Mouse (Mus musculus): ENCODE measurements around the gene Tmem120b. TPM values are rescaled to one million over a fixed set of nuclear protein-coding genes. Genes with fewer than 3 reads are reported as not detected.
A peak's percentile ranks its signal among the peaks of the same experiment; 100 is the strongest.
"Not testable (repeated sequence)": the region's sequence is repeated elsewhere in the genome, so short reads cannot be mapped to it uniquely, and the experiment has no call there.

Gene Tmem120b
- total and polyA plus RNA-seq, 3 experiments = 0.53 to 0.93 TPM; not detected in 1

GRCm38 (mm10) chr5:123058251-123059102 is 9.7 kb upstream of the Tmem120b start:
- peak overlapping the region; percentile 66 for H3K4me3 ChIP-seq (ENCODE audit: low read depth, low read length)
- DNase-seq (ENCODE audit: low spot score) = peak; percentile 44
- H3K9me3 ChIP-seq (replicated peaks) = no peaks in the 10 kb centered on the region
- ATAC-seq (ENCODE audit: extremely low read depth, insufficient number of reproducible peaks, low FRiP score, poor library complexity, severe bottlenecking) = peak; percentile 46; the same call in 1 of the 2 replicates
- peaks cover 25% of the 10 kb centered on the region for H3K4me1 ChIP-seq (ENCODE audit: insufficient read depth, low read depth, low read length)
- peaks cover 3% of the 10 kb centered on the region; the same call in 1 of the 2 replicates for H3K27me3 ChIP-seq (ENCODE audit: insufficient read depth, low read length)
- H3K36me3 ChIP-seq (replicated peaks) = no peaks in the 10 kb centered on the region
- TF ChIP-seq GATA2 (IDR thresholded peaks at IDR 0.05; ENCODE audit: borderline replicate concordance, low read depth, low read length) = no peak

GRCm38 (mm10) chr5:123059757-123060520 is 8.3 kb upstream of the Tmem120b start:
- Histone ChIP-seq H3K36me3 (replicated peaks) (no peaks in the 10 kb centered on the region), H3K9me3 (replicated peaks) (no peaks in the 10 kb centered on the region), H3K4me1 (ENCODE audit: insufficient read depth, low read depth, low read length) (peaks cover 27% of the 10 kb centered on the region), H3K4me3 (ENCODE audit: low read depth, low read length) (no peak overlapping the region), H3K27me3 (ENCODE audit: insufficient read depth, low read length) (no peaks in the 10 kb centered on the region)
- no peak for ATAC-seq (ENCODE audit: extremely low read depth, insufficient number of reproducible peaks, low FRiP score, poor library complexity, severe bottlenecking)
- DNase-seq (ENCODE audit: low spot score) = no peak
- TF ChIP-seq CTCF (IDR thresholded peaks at IDR 0.05; ENCODE audit: low read depth, low read length) (peak; percentile 55; the same call in 1 of the 2 replicates), GATA1 (IDR thresholded peaks at IDR 0.05; ENCODE audit: borderline replicate concordance, low read length) (no peak), TAL1 (conservative IDR thresholded peaks at IDR 0.05; ENCODE audit: low read depth, low read length) (no peak), GATA2 (IDR thresholded peaks at IDR 0.05; ENCODE audit: borderline replicate concordance, low read depth, low read length) (no peak), POLR2AphosphoS5 (IDR thresholded peaks at IDR 0.05; ENCODE audit: insufficient replicate concordance, low read depth, low read length) (no peak)

- no peak for ATAC-seq (ENCODE audit: extremely low read depth, insufficient number of reproducible peaks, low FRiP score, poor library complexity, severe bottlenecking)
- Histone ChIP-seq H3K4me3 (ENCODE audit: low read depth, low read length) (no peak overlapping the region), H3K27me3 (ENCODE audit: insufficient read depth, low read length) (no peaks in the 10 kb centered on the region), H3K36me3 (replicated peaks) (no peaks in the 10 kb centered on the region), H3K9me3 (replicated peaks) (no peaks in the 10 kb centered on the region), H3K4me1 (ENCODE audit: insufficient read depth, low read depth, low read length) (peaks cover 27% of the 10 kb centered on the region)
- TF ChIP-seq GATA1 (IDR thresholded peaks at IDR 0.05; ENCODE audit: borderline replicate concordance, low read length) (no peak), GATA2 (IDR thresholded peaks at IDR 0.05; ENCODE audit: borderline replicate concordance, low read depth, low read length) (no peak), TAL1 (conservative IDR thresholded peaks at IDR 0.05; ENCODE audit: low read depth, low read length) (no peak), POLR2AphosphoS5 (IDR thresholded peaks at IDR 0.05; ENCODE audit: insufficient replicate concordance, low read depth, low read length) (no peak), CTCF (IDR thresholded peaks at IDR 0.05; ENCODE audit: low read depth, low read length) (no peak)
- no peak for DNase-seq (ENCODE audit: low spot score)
Measured at GRCm38 (mm10) chr5:123060706-123061401, 7.4 kb upstream of the Tmem120b start.

GRCm38 (mm10) chr5:123061402-123061749 is 6.8 kb upstream of the Tmem120b start:
- not testable (repeated sequence) for H3K4me3 ChIP-seq (ENCODE audit: low read depth, low read length); ATAC-seq (ENCODE audit: extremely low read depth, insufficient number of reproducible peaks, low FRiP score, poor library complexity, severe bottlenecking); H3K9me3 ChIP-seq (replicated peaks); H3K27me3 ChIP-seq (ENCODE audit: insufficient read depth, low read length); DNase-seq (ENCODE audit: low spot score); H3K36me3 ChIP-seq (replicated peaks)
- H3K4me1 ChIP-seq (ENCODE audit: insufficient read depth, low read depth, low read length) = peaks cover 27% of the 10 kb centered on the region

GRCm38 (mm10) chr5:123063141-123063540 is 5.1 kb upstream of the Tmem120b start:
- H3K9me3 ChIP-seq (replicated peaks) = no peaks in the 10 kb centered on the region
- ATAC-seq (ENCODE audit: extremely low read depth, insufficient number of reproducible peaks, low FRiP score, poor library complexity, severe bottlenecking) (no peak), DNase-seq (ENCODE audit: low spot score) (no peak)
- no peak for TF ChIP-seq TAL1 (conservative IDR thresholded peaks at IDR 0.05; ENCODE audit: low read depth, low read length)
- TF ChIP-seq POLR2AphosphoS5 (IDR thresholded peaks at IDR 0.05; ENCODE audit: insufficient replicate concordance, low read depth, low read length) = no peak
- TF ChIP-seq GATA1 (IDR thresholded peaks at IDR 0.05; ENCODE audit: borderline replicate concordance, low read length) = no peak
- no peak for TF ChIP-seq GATA2 (IDR thresholded peaks at IDR 0.05; ENCODE audit: borderline replicate concordance, low read depth, low read length)
- no peak for TF ChIP-seq CTCF (IDR thresholded peaks at IDR 0.05; ENCODE audit: low read depth, low read length)
- no peaks in the 10 kb centered on the region for H3K36me3 ChIP-seq (replicated peaks)
- H3K4me3 ChIP-seq (ENCODE audit: low read depth, low read length) = no peak overlapping the region
- H3K27me3 ChIP-seq (ENCODE audit: insufficient read depth, low read length) = no peaks in the 10 kb centered on the region; the same call in 1 of the 2 replicates
- peaks cover 26% of the 10 kb centered on the region for H3K4me1 ChIP-seq (ENCODE audit: insufficient read depth, low read depth, low read length)

GRCm38 (mm10) chr5:123064207-123064606 is 4.0 kb upstream of the Tmem120b start:
- H3K9me3 ChIP-seq (replicated peaks) = no peaks in the 10 kb centered on the region
- DNase-seq (ENCODE audit: low spot score) = peak; percentile 21
- ATAC-seq (ENCODE audit: extremely low read depth, insufficient number of reproducible peaks, low FRiP score, poor library complexity, severe bottlenecking) = no peak
- no peaks in the 10 kb centered on the region; the same call in 1 of the 2 replicates for H3K27me3 ChIP-seq (ENCODE audit: insufficient read depth, low read length)
- TF ChIP-seq GATA1 (IDR thresholded peaks at IDR 0.05; ENCODE audit: borderline replicate concordance, low read length) = no peak
- no peak for TF ChIP-seq GATA2 (IDR thresholded peaks at IDR 0.05; ENCODE audit: borderline replicate concordance, low read depth, low read length)
- no peak for TF ChIP-seq TAL1 (conservative IDR thresholded peaks at IDR 0.05; ENCODE audit: low read depth, low read length)
- no peak for TF ChIP-seq CTCF (IDR thresholded peaks at IDR 0.05; ENCODE audit: low read depth, low read length)
- TF ChIP-seq POLR2AphosphoS5 (IDR thresholded peaks at IDR 0.05; ENCODE audit: insufficient replicate concordance, low read depth, low read length) = no peak
- peaks cover 17% of the 10 kb centered on the region for H3K4me1 ChIP-seq (ENCODE audit: insufficient read depth, low read depth, low read length)
- no peak overlapping the region for H3K4me3 ChIP-seq (ENCODE audit: low read depth, low read length)
- no peaks in the 10 kb centered on the region for H3K36me3 ChIP-seq (replicated peaks)

Measured in G1E (cell line).